Mouse (Mus musculus) erythroblast, adult 5-6 weeks (primary cell): Measurements from ENCODE around the gene Aida. TPM values are rescaled to one million over a fixed set of nuclear protein-coding genes. Genes with fewer than 3 reads are reported as not detected.

Experiments
- ATAC-seq: replicated peaks from 2 replicates; pipeline ENCODE4 v1.8.0; 2016; ENCODE audit warnings: moderate number of reproducible peaks, mild to moderate bottlenecking, moderate TSS enrichment, inconsistent platforms; ENCODE audit not compliant: poor library complexity, low FRiP score, severe bottlenecking
- total RNA-seq, 2 experiments: library from RNA; stranded (forward) in 1 of 2; stranded (reverse) in 1 of 2; fragments of 150-400 nt in 1 of 2; fragments of 200-764, 138-1000 nt in 1 of 2; gene quantifications; 2 replicates each; pipeline versions ENCODE4 v1.2.3 to v1.2.4; 2015 to 2017; ENCODE audit warnings: low replicate concordance in 2 of 2

The Aida gene
- 17.6 and 21.5 TPM in 2 replicates for total RNA-seq (2015; ENCODE audit: low replicate concordance)
- total RNA-seq (2017; ENCODE audit: low replicate concordance): 40.0 and 41.5 TPM in 2 replicates

GRCm38 (mm10) chr1:183296465-183296864 is at the start of gene Aida:
Aida (plus strand) TSS chr1:183296590.
- peak; percentile 55 for ATAC-seq

- no peak for ATAC-seq
These were observed 48.2 kb upstream of the Aida start for GRCm38 (mm10) chr1:183248144-183248543.

- ATAC-seq: no peak
These were observed 45.8 kb upstream of the Aida start for GRCm38 (mm10) chr1:183250612-183251011.

GRCm38 (mm10) chr1:183251818-183252217 is 44.6 kb upstream of the Aida start:
- ATAC-seq: no peak

- no peak for ATAC-seq
These were observed 43.8 kb upstream of the Aida start for GRCm38 (mm10) chr1:183252574-183252973.

- ATAC-seq: no peak
These were observed 32.0 kb upstream of the Aida start for GRCm38 (mm10) chr1:183264145-183265008.

- ATAC-seq: no peak
These were observed 30.4 kb upstream of the Aida start for GRCm38 (mm10) chr1:183265921-183266467.

GRCm38 (mm10) chr1:183267666-183268065 is 28.7 kb upstream of the Aida start:
- no peak for ATAC-seq

- ATAC-seq: no peak
These were observed 23.2 kb upstream of the Aida start for GRCm38 (mm10) chr1:183272867-183273818.

GRCm38 (mm10) chr1:183274385-183274784 is 22.0 kb upstream of the Aida start:
- no peak for ATAC-seq

- no peak for ATAC-seq
These were observed 20.6 kb upstream of the Aida start for GRCm38 (mm10) chr1:183275763-183276162.

GRCm38 (mm10) chr1:183288351-183288750 is 8.0 kb upstream of the Aida start:
- no peak for ATAC-seq

GRCm38 (mm10) chr1:183289576-183289975 is 6.8 kb upstream of the Aida start:
- ATAC-seq: no peak

GRCm38 (mm10) chr1:183296877-183297383 is 540 bp downstream of the Aida start, which contains the start of gene Brox:
Brox (minus strand) TSS chr1:183297269.
- peak; percentile 87 for ATAC-seq

GRCm38 (mm10) chr1:183297473-183297885 is 1.1 kb downstream of the Aida start:
- peak; percentile 34 for ATAC-seq

- peak; percentile 45 for ATAC-seq
These were observed 1.6 kb downstream of the Aida start for GRCm38 (mm10) chr1:183297886-183298489.

- no peak for ATAC-seq
These were observed 2.8 kb downstream of the Aida start for GRCm38 (mm10) chr1:183299161-183299560.

- no peak for ATAC-seq
These were observed 11.2 kb downstream of the Aida start for GRCm38 (mm10) chr1:183307555-183307954.

GRCm38 (mm10) chr1:183308476-183308875 is 12.1 kb downstream of the Aida start:
- no peak for ATAC-seq
